Mouse (Mus musculus): ENCODE results near the gene C4b.

The C4b gene

DNA sequence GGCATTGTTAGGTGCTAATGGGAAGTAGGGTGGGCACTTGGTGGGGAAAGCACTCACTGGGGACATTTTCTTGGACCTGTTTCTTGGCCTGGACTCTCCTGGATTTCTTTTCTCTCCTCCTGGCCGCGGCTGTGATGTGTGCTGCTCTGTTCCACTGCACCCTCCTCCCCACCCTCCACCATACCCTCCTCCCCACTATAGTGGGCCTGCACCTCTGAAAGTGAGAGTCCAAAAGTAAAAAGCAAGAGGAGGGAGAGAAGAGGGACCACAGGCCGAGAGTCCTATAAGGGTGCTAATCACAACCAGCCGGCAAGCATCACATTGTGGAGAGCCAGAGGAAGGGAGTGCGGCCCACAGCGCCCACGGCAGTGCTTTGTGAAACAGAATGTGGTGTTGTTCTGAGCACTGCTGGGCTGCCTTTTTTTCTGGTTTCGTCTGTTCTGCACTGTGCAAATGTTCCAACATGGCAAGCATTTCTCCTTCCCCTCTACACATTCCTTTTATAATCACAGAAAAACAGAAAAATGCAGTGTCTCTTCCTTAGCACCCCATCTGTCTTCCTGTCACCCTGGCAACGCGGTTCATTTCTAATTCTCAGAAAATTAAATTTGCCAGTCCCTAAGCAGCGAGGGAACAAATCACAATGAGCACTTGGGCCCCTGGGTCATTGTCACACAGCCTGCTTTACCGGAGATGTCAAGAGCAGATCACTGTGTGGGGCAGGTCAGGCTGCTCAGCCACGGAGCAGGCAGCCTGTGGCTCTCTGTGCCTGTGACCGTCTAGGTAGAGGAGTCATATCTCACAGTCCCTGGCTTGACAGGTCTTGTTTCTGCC, 43.9 kb downstream of the C4b start:
- no peak for DNase-seq

DNA sequence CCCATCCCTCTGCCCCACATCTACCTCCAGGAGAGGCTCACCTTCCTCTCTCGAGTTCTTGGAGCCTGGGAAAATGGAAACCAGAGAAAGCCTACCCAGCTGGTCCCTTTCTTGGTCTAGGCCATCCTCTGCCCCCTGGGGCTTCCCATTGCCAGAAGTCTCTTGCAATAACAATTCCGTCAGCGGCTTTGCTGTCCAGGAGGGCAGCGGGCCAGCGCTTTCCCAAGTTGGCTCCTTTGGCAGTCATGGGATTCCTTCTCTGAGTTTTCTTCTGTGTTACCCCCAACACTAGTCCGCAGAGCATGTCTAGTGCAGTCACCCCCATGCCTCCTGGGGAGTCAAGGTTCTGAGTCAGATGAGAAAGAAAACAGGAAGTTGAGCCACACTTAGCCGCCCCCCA, 50.8 kb downstream of the C4b start:
- DNase-seq: no peak

DNA sequence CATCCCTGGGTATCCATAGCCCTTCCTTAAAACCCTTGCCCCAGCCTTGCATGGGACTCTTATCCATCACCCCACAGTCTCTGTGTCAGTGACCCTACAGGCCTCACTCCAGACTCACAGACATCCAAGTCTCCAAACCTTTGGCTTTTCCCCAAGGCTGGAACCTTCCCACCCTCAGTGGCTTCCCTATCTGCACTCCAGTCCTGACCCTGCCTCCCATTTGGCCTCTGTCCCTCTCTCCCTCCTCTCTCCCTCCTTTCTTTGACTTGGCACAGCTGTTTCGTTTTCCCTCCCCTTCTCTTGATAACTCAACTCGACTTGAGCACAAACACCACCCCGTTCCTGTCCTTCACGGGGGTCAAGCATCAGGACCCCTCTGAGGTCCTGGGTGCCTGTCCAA, 53.2 kb downstream of the C4b start:
- no peak for DNase-seq

DNA sequence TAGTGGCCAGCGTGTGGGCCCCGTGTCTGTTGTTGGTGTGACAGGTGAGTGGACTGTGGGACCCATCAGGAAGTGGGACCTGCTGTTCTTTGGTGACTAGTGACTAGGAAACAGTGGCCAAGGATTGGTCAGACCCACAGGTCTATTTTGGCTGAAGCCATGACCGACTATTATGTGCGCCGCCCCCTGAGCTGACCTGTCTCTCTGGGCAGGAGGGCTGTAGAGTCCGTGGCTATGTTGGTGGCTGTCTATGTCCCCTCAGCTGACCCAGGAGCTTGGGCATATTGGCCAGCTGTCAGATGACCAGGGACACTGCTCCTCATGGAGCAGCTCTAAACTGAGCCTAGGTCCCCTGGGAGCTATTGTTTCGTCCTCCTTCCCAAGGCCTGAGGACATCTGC, 54.8 kb downstream of the C4b start:
- no peak for DNase-seq

DNA sequence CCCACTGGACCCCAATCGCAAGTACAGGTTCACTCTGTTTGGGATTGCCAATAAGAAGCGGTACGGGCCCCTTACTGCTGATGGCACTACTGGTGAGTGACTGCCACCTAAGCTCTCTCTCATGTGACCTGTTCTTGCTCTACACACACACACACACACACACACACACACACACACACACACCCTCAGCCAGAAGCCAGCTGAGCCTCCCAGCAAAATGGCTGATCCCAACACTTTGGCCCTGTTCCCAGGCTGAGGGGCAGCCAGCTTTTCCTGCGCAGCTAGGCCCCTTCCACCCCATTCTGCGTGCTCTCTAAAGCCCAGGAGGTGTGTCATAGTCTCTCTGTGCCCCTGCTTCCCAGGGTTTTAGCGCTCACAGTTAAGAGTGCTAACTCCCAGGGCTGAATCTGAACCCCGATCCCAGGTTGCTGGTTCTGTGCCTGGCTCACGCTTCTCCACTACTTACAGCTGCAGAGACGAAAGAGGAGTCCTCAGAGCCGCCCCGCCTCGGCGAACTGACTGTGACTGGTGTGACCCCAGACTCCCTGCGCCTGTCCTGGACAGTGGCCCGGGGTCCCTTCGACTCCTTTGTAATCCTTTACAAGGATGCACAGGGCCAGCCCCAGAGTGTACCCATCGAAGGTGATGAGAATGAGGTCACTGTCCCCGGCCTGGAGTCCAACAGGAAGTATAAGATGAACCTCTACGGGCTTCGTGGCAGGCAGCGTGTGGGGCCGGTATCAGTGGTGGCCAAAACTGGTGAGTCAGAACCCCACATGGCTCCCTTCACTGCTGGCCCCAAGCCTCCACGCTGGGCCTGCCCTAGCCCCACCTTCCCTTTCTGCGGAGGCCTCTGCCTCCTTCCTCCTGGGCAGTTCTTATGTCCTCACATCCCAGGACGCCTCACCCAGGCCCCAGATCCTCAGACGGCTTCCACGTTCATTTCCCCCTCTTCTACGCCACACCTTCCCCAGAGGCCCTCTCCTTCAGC, 58.3 kb downstream of the C4b start:
- no peak for DNase-seq

DNA sequence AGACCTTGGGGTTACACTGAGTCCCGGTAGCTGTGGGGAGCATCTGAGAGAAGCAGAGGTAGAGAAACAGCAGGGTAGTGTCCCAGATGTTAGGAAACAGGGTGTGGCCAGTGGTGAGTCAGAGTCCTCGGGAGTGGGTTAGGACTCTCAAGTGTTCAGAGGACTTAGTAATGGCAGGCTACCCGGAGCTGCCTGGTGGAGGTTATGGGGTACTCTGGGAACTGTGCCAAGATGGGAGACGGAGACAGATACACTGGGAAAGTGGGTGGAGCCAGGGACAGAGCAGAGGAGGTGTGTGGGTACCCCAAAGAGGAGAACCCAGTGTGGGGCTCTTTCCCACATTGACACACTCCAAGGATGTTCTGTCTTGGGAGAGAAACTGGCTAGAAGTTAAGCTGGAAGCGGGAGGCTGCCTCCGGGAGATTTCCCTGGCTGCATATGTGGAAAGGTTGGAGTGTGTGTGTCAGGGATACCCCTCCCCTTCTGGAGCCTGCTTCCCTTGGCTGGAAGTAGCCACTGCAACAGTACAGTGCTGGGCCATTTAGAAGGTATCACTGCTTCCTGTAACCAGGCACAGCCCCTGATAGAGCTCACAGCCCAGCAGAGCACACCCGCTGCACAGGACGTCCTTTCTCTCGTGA, 59.3 kb downstream of the C4b start:
- no peak for DNase-seq

DNA sequence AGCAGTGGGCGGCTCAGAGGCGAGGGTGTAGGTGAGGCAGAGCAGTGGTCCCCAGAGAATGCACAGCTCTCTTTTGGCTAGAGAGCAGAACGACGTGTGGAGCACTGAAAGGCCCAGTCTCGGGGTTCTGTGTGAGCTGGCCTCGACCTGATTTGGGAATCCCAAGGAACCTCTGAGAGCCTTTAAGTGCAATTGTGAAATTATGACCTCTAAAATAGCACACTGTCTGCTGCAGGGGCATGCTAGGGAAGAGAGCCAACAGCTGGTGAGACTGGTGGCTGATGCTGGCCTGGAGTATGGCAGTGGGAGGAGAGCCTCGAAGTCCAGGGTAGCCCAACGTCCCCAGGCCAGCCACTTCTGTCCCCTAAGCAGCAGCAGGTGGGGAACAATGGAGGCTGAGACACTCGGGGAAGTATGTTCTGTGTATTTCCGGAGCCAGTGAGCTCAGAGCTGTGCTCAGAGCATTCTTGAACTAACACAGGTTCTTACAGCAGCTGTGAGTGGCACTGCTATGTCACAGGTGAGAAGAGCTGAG, 59.9 kb downstream of the C4b start:
- no peak for DNase-seq

DNA sequence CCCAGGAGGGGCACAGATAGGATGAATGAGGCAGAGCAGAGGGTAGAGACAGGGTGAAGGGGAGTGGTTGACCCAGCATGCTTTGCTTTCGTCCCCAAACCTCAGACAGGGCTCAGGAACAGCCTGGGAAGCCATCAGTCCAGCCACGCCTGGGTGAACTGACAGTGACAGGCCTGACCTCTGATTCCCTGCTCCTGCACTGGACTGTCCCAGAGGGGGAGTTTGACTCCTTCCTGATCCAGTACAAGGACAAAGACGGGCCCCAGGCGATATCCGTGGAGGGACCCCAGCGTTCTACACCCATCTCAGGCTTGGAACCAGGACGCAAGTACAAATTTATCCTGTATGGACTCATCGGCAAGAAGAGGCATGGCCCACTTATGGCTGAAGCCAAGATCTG, 60.5 kb downstream of the C4b start:
- no peak for DNase-seq

DNA sequence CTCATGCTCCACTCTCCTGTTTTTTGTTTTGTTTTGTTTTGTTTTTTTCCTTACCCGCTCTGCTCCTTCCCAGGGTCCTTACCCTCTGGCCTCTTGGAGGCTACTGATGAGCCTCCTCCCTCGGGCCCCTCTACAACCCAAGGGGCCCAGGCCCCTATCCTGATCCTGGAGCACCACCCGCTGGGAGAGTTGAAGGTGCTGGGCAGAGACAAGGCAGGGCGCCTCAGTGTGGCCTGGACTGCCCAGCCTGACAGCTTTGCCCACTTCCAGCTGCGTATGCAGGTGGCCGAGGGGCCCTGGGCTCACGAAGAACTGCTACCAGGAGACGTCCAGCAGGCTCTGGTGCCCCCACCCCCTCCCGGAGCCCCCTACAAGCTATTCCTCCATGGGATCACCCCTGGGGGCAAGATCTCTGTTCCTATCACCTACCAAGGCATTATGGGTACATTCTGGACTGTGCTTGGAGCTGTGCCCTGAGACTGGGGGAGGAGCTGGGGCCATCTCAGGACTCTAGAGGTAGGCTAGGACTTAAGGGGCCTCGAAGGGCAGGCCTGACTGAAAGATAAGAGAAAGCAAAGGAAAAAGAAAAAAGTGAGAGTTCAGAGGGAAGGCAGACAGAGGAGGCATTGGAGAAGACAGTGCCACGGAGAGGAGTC, 61.7 kb downstream of the C4b start:
- no peak for DNase-seq

DNA sequence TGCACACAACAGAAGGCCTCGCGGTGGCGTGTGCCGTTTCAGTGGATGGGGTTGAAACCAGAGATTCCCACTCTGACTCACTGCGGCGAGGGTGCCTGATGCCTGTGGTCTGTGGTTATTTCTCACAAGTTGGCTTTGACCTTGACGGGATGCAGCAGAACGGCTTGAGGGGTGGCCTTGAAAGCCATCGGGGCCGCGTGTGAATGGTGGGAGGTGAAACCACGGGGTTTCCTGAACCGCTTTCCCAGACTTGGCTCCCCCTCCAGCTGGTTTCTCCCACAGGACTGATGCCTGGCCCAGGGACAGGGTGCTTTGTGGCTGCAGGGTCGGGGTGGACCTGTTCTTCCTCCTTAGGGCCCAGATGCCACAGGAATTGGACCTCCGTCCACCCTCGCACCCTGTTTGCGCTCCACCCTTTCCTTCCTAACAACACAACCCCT, 62.5 kb downstream of the C4b start:
- no peak for DNase-seq

DNA sequence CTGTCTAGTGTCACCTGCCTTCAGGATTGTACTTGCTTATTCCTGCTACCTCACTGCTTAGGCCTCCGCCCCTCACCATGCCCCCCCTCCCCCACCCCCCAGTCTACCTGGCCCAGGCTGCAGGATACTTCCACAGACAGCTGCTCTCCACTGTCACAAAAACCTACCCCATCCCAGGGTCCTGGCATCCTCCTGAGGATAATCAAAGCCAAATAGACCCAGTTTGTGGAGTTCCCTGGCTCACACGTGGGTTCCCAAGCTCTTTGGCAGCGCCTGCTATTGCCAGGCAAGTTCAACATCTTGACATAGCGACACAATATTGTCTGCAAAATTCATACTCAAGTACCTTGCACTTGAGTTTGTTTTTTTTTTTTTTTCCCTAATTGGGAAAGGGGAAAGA, 63.1 kb downstream of the C4b start:
- no peak for DNase-seq

DNA sequence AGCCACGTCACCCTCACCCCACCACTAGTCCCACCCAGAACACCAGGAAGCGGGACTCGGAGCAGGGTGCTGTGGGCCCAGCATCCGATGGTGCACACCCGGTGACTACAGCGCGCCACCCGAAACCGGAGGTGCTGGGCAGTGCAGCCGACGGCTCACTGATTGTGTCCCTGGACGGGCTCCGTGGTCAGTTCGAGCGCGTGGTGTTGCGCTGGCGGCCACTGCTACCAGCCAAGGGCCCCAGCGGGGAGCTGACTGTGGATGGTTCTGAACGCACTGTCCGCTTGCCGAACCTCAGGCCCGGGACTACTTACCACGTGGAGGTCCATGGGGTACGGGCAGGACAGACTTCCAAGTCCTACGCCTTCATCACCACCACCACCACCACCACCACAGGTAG, 63.5 kb downstream of the C4b start:
- no peak for DNase-seq

Measured in retina, postnatal 1 day (tissue).